19 mouse cellular contexts compared by ENCODE assay signal in the genomic region with DNA sequence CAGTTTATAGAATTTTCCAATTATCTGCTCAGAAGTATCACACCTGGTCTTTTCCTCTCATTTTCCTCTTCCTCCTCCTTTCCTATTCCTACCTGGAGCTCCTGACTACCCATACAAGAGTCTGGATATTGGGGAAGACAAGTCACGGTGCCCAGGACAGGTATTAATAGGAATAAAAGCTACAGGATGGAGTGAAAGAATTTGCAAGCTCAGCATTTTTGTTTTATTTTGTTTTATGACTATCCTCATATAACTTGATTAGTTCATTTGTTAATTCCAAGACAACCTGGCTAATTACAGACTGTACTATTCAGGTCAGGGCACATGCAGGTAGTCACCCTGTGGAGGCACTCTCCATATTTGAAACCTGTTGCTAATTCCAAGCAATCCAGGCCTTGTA.
"Had no signal": no experiment of that assay in that cellular context is flagged by ENCODE, and none has a peak within 500 bp of the region (broad histone marks: within the 10 kb centered on the region; RNA-seq: fewer than 3 reads in every experiment).

No protein-coding gene starts in this region.

- DNase-seq: embryo, embryonic 11 days; forebrain, postnatal 0 days; gastrocnemius, adult 2 months; gastrocnemius, postnatal 10 days; gastrocnemius, postnatal 14 days; gastrocnemius, postnatal 25 days; gastrocnemius, postnatal 36 days; heart, adult 11 months; heart, adult 18-20 months; heart, adult 2 months had no signal

- H3K4me3 ChIP-seq: embryonic facial prominence, embryonic 10.5 days; embryonic facial prominence, embryonic 12.5 days; embryonic facial prominence, embryonic 13.5 days; embryonic facial prominence, embryonic 15.5 days; erythroblast, embryonic 14.5 days; forebrain, embryonic 10.5 days; forebrain, embryonic 12.5 days; forebrain, embryonic 13.5 days; forebrain, embryonic 15.5 days; gastrocnemius, adult 2 months; heart, adult 2 months had no signal

- H3K9me3 ChIP-seq: embryonic facial prominence, embryonic 10.5 days; embryonic facial prominence, embryonic 12.5 days; embryonic facial prominence, embryonic 13.5 days; embryonic facial prominence, embryonic 15.5 days; forebrain, embryonic 10.5 days; forebrain, embryonic 12.5 days; forebrain, embryonic 13.5 days; forebrain, embryonic 15.5 days had no signal

- H3K4me1 ChIP-seq: embryonic facial prominence, embryonic 12.5 days; embryonic facial prominence, embryonic 13.5 days; embryonic facial prominence, embryonic 15.5 days; forebrain, embryonic 12.5 days; forebrain, embryonic 13.5 days; forebrain, embryonic 15.5 days had no signal

- H3K27ac ChIP-seq: embryonic facial prominence, embryonic 10.5 days; embryonic facial prominence, embryonic 12.5 days; embryonic facial prominence, embryonic 13.5 days; embryonic facial prominence, embryonic 15.5 days; forebrain, embryonic 10.5 days; forebrain, embryonic 12.5 days; forebrain, embryonic 13.5 days; forebrain, embryonic 15.5 days; gastrocnemius, adult 2 months; heart, adult 2 months had no signal

- H3K4me2 ChIP-seq: embryonic facial prominence, embryonic 12.5 days; embryonic facial prominence, embryonic 13.5 days; embryonic facial prominence, embryonic 15.5 days; forebrain, embryonic 12.5 days; forebrain, embryonic 13.5 days; forebrain, embryonic 15.5 days had no signal

- H3K27me3 ChIP-seq: embryonic facial prominence, embryonic 12.5 days; embryonic facial prominence, embryonic 13.5 days; embryonic facial prominence, embryonic 15.5 days; forebrain, embryonic 13.5 days; forebrain, embryonic 15.5 days had no signal

- H3K9ac ChIP-seq: embryonic facial prominence, embryonic 12.5 days; embryonic facial prominence, embryonic 13.5 days; embryonic facial prominence, embryonic 15.5 days; forebrain, embryonic 12.5 days; forebrain, embryonic 13.5 days; forebrain, embryonic 15.5 days; forebrain, postnatal 0 days had no signal

- H3K36me3 ChIP-seq: embryonic facial prominence, embryonic 10.5 days; embryonic facial prominence, embryonic 12.5 days; embryonic facial prominence, embryonic 13.5 days; embryonic facial prominence, embryonic 15.5 days; forebrain, embryonic 10.5 days; forebrain, embryonic 12.5 days; forebrain, embryonic 15.5 days had no signal
